In genomic region chr16:20401592-20401991, GRCm38 (mm10) we compare ENCODE assay signal across 23 mouse cellular contexts. TPM values are rescaled to one million over a fixed set of nuclear protein-coding genes. Genes with fewer than 3 reads are reported as not detected.
DNase-seq lines count a peak whose midpoint lies in the region; ATAC-seq and TF ChIP-seq lines count a peak whose summit lies in the region.
"Had no signal": no experiment of that assay in that cellular context is flagged by ENCODE, and none has a peak within 500 bp of the region (broad histone marks: within the 10 kb centered on the region; RNA-seq: fewer than 3 reads in every experiment).

No protein-coding gene starts in this region.

- no peaks in the 10 kb centered on the region for H3K4me1 ChIP-seq in liver, embryonic 13.5 days (replicated peaks)
- H3K4me1 ChIP-seq in liver, embryonic 11.5 days (replicated peaks; ENCODE audit: control insufficient read depth, insufficient read depth, low read length) = no peaks in the 10 kb centered on the region
- no peaks in the 10 kb centered on the region for H3K4me1 ChIP-seq in lung, postnatal 0 days (ENCODE audit: insufficient read depth, low read depth, low read length)
- H3K4me1 ChIP-seq: embryonic facial prominence, embryonic 10.5 days; heart, embryonic 12.5 days; limb, embryonic 12.5 days had no signal

- H3K27ac ChIP-seq in liver, embryonic 13.5 days = no peak overlapping the region
- H3K27ac ChIP-seq in liver, embryonic 11.5 days (ENCODE audit: low read depth, low read length) = no peak overlapping the region
- no peak overlapping the region for H3K27ac ChIP-seq in lung, postnatal 0 days (ENCODE audit: low read length)
- H3K27ac ChIP-seq: embryonic facial prominence, embryonic 10.5 days; kidney, postnatal 0 days; limb, embryonic 12.5 days; macrophage had no signal

- DNase-seq in adrenal gland, postnatal 10 days = peak; percentile 28
- DNase-seq in adrenal gland, postnatal 4 days (ENCODE audit: low spot score in 2 of 2) = no peak
- no peak for DNase-seq in liver, embryonic 13.5 days
- DNase-seq in liver, embryonic 11.5 days (ENCODE audit: low spot score) = no peak
- peak; percentile 50 for DNase-seq in NIH3T3 (ENCODE audit: low read depth)
- peak; percentile 39 for DNase-seq in lung, postnatal 0 days (ENCODE audit: low spot score)
- DNase-seq in right cerebral cortex, adult 18-20 months = no peak
- DNase-seq in thymus, postnatal 4 days = no peak
- DNase-seq: cerebellum, adult 11-12 months; gastrocnemius, postnatal 36 days; heart, postnatal 4 days; spleen, adult 18-20 months; thymus, adult 2 months had no signal

- no peak overlapping the region for H3K9ac ChIP-seq in liver, embryonic 13.5 days
- no peak overlapping the region for H3K9ac ChIP-seq in liver, embryonic 11.5 days (ENCODE audit: low read depth, low read length)
- no peak overlapping the region for H3K9ac ChIP-seq in lung, postnatal 0 days (replicated peaks; ENCODE audit: low read depth)
- H3K9ac ChIP-seq: heart, embryonic 12.5 days; limb, embryonic 12.5 days had no signal

- H3K4me3 ChIP-seq in liver, embryonic 13.5 days (replicated peaks) = no peak overlapping the region
- no peak overlapping the region for H3K4me3 ChIP-seq in liver, embryonic 11.5 days (ENCODE audit: low read depth, low read length)
- H3K4me3 ChIP-seq in lung, postnatal 0 days (ENCODE audit: low read depth, low read length) = no peak overlapping the region
- H3K4me3 ChIP-seq: embryonic facial prominence, embryonic 10.5 days; erythroblast, embryonic 14.5 days; heart, embryonic 12.5 days; limb, embryonic 12.5 days had no signal

- WGBS in liver, embryonic 13.5 days (ENCODE audit: insufficient replicate concordance) = 79% methylated on average over 3 of the region's 3 CpGs
- 76% methylated on average over 3 of the region's 3 CpGs for WGBS in liver, embryonic 11.5 days
- 75% methylated on average over 3 of the region's 3 CpGs for WGBS in lung, postnatal 0 days

- peak; percentile 45; the same call in 1 of the 2 replicates for ATAC-seq in liver, embryonic 13.5 days (ENCODE audit: low read depth)
- ATAC-seq in liver, embryonic 11.5 days (replicated peaks; ENCODE audit: low FRiP score) = no peak
- ATAC-seq in lung, postnatal 0 days = peak; percentile 67
- ATAC-seq: hindbrain, embryonic 16.5 days; intestine, postnatal 0 days; midbrain, embryonic 16.5 days had no signal

- TF ChIP-seq EP300 in lung, postnatal 0 days (IDR thresholded peaks at IDR 0.05) = no peak

- no peak for TF ChIP-seq CTCF in lung, postnatal 0 days (IDR thresholded peaks at IDR 0.05)

- peaks cover 63% of the 10 kb centered on the region for H3K36me3 ChIP-seq in liver, embryonic 13.5 days
- peaks cover 13% of the 10 kb centered on the region; the same call in 1 of the 2 replicates for H3K36me3 ChIP-seq in liver, embryonic 11.5 days (ENCODE audit: control insufficient read depth, insufficient read depth, low read length)
- H3K36me3 ChIP-seq in lung, postnatal 0 days (ENCODE audit: insufficient read depth, low read length) = peaks cover 16% of the 10 kb centered on the region; the same call in 1 of the 2 replicates

- no peaks in the 10 kb centered on the region for H3K27me3 ChIP-seq in liver, embryonic 13.5 days
- H3K27me3 ChIP-seq in liver, embryonic 11.5 days (replicated peaks; ENCODE audit: control insufficient read depth, insufficient read depth, low read length) = no peaks in the 10 kb centered on the region
- no peaks in the 10 kb centered on the region for H3K27me3 ChIP-seq in lung, postnatal 0 days (replicated peaks; ENCODE audit: insufficient read depth, low read length)
- H3K27me3 ChIP-seq: CH12.LX; heart, embryonic 12.5 days; limb, embryonic 12.5 days had no signal

- no peaks in the 10 kb centered on the region for H3K9me3 ChIP-seq in liver, embryonic 13.5 days (replicated peaks)
- H3K9me3 ChIP-seq in liver, embryonic 11.5 days (ENCODE audit: control insufficient read depth, low read length) = no peaks in the 10 kb centered on the region
- H3K9me3 ChIP-seq in lung, postnatal 0 days (ENCODE audit: low read length) = no peaks in the 10 kb centered on the region
- H3K9me3 ChIP-seq: embryonic facial prominence, embryonic 10.5 days; heart, embryonic 12.5 days; limb, embryonic 12.5 days had no signal

- no peak overlapping the region for H3K4me2 ChIP-seq in liver, embryonic 13.5 days
- H3K4me2 ChIP-seq in liver, embryonic 11.5 days = no peak overlapping the region
- H3K4me2 ChIP-seq in lung, postnatal 0 days (replicated peaks; ENCODE audit: low read depth, low read length) = no peak overlapping the region
- H3K4me2 ChIP-seq: heart, embryonic 12.5 days; limb, embryonic 12.5 days had no signal

RNA-seq across cellular contexts. Expression of gene Abcc5, which starts 24.6 kb away (rescaled TPM):
- total RNA-seq in adrenal gland, postnatal 10 days (2021) = 10 to 100 TPM; 43.6 to 59.3 TPM
- total RNA-seq in adrenal gland, postnatal 4 days (2021) = 10 to 100 TPM; 73.7 to 75.5 TPM
- 16.0 and 17.8 TPM in 2 replicates for polyA plus RNA-seq in liver, embryonic 13.5 days (2015; fragmentation: Nextera tagmentation; extraction: Ambion mirVana)
- 43.6 and 48.2 TPM in 2 replicates for polyA plus RNA-seq in liver, embryonic 11.5 days (2014; fragmentation: Nextera tagmentation; extraction: Ambion mirVana)
- 57.4 and 71.6 TPM in 2 replicates for polyA plus RNA-seq in lung, postnatal 0 days (2015; fragmentation: Nextera tagmentation; extraction: Ambion mirVana)

Comparison
In these comparisons a context has a peak if more than half of its experiments do, and no peak if none do; other contexts are left out.
1. DNase-seq: peak in adrenal gland, postnatal 10 days (single experiment), NIH3T3 (single experiment) and lung, postnatal 0 days (single experiment); none in adrenal gland, postnatal 4 days (0 of 2), liver, embryonic 13.5 days (single experiment), liver, embryonic 11.5 days (single experiment), right cerebral cortex, adult 18-20 months (single experiment) and thymus, postnatal 4 days (single experiment).